Mouse (Mus musculus): ENCODE data around the gene Hyls1. TPM values are rescaled to one million over a fixed set of nuclear protein-coding genes. Genes with fewer than 3 reads are reported as not detected.

Hyls1 gene
- polyA plus RNA-seq, 1 experiment: 0.89 TPM

DNA sequence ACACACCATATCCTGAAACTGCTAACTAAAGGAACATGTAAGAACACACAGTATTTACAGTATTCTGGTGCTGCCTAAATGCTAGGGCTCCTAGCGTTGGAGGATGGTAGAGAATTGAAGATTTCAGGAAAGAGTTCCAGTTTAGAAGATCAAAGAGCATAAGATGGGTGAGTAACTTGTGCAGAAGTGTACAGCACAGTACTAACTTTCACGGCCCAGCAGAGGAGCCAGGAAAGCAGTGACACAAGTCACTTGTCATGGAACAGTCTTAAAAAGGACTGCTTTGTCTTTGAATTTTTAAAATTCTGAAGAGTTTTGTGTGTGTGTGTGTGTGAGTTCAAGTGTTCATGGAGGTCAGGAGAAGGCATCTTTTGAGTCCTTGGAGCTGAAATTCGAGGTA, 2.2 kb downstream of the Hyls1 start:
- no peak overlapping the region for H3K4me3 ChIP-seq (replicated peaks; ENCODE audit: extremely low read depth, low read depth, low read length)
- WGBS: 83% methylated on average over 3 of the region's 3 CpGs
- H3K4me1 ChIP-seq (ENCODE audit: control insufficient read depth, insufficient read depth, low read length): no peaks in the 10 kb centered on the region
- TF ChIP-seq CTCF (IDR thresholded peaks at IDR 0.05; ENCODE audit: insufficient read depth, low read length): no peak
- no peak for TF ChIP-seq POLR2A (IDR thresholded peaks at IDR 0.05; ENCODE audit: borderline replicate concordance, extremely low read depth, low read depth, low read length)
- no peak for DNase-seq

DNA sequence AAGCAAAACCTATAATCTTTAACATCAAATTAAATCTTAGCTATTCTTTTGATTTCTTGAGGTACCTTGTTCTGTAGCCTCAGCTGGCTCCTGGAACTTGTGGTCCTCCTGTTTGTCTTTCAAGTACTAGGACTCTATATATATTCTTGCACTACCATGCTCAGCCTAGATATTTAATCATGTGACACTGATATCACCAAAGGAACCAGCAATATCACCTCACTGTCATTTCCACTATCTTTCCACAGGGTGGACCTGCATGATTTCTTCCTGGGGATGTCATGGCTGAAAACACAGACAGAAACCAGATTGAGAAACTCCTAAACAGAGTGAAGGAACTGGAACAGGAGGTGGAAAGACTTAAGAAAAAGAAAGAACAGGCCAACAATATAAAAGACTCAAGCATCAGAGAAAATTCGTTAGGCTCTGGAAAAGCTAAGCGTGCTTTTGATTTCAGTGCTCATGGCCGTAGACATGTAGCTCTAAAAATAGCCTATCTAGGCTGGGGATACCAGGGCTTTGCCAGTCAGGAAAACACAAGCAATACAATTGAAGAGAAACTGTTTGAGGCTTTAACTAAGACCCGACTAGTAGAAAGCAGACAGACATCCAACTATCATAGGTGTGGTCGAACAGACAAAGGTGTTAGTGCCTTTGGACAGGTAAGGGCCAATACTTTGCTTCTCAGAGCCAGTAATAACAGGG, 5.5 kb downstream of the Hyls1 start:
- Histone ChIP-seq H3K4me3 (replicated peaks; ENCODE audit: extremely low read depth, low read depth, low read length) (no peak overlapping the region), H3K4me1 (ENCODE audit: control insufficient read depth, insufficient read depth, low read length) (no peaks in the 10 kb centered on the region)
- no peak for DNase-seq
- TF ChIP-seq CTCF (IDR thresholded peaks at IDR 0.05; ENCODE audit: insufficient read depth, low read length) (no peak), POLR2A (IDR thresholded peaks at IDR 0.05; ENCODE audit: borderline replicate concordance, extremely low read depth, low read depth, low read length) (no peak)
- 83% methylated on average over 5 of the region's 5 CpGs for WGBS

DNA sequence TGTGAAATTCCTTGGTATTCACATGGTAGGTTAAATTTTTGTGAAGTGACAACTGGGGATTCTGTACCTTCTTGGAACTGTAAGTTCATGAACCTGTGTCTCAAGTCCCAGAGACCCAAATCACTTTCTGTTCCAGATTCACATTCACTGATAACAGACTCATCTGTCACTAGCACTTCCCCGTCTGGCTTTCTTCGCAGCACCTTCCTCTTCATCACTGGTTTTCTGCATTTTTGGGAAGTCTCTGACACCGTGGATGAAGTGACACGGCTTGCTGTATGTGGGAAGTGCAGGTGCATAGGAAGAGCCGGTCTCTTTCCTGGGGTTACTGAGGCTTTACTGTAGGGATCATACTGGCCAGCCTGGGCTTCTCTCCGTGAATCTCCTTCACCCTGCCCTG, 8.6 kb downstream of the Hyls1 start:
- no peak for DNase-seq
- 76% methylated on average over 6 of the region's 6 CpGs for WGBS
- Histone ChIP-seq H3K4me1 (ENCODE audit: control insufficient read depth, insufficient read depth, low read length) (no peaks in the 10 kb centered on the region), H3K4me3 (replicated peaks; ENCODE audit: extremely low read depth, low read depth, low read length) (no peak overlapping the region)
- TF ChIP-seq POLR2A (IDR thresholded peaks at IDR 0.05; ENCODE audit: borderline replicate concordance, extremely low read depth, low read depth, low read length) (no peak), CTCF (IDR thresholded peaks at IDR 0.05; ENCODE audit: insufficient read depth, low read length) (no peak)

DNA sequence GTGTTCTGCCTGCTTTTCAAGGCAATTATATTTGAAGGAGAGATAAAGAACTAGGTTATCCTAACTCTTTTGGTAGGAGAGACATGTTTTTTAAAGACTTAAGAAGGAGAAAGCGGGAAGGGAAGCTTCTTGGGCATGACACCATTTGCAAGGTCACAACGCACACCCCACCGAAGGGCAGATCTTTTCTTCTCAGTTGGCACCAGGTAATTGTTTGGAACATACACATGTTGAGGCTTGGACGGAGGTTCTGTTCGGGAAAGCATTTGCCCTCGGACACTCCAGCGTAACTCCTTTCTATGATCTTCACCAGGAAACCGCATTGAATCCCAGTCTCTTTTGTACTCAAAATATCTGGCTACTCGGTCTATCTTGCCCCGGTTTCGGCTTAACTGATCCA, 9.1 kb downstream of the Hyls1 start:
- Histone ChIP-seq H3K4me3 (replicated peaks; ENCODE audit: extremely low read depth, low read depth, low read length) (no peak overlapping the region), H3K4me1 (ENCODE audit: control insufficient read depth, insufficient read depth, low read length) (no peaks in the 10 kb centered on the region)
- 95% methylated on average over 11 of the region's 11 CpGs for WGBS
- TF ChIP-seq CTCF (IDR thresholded peaks at IDR 0.05; ENCODE audit: insufficient read depth, low read length) (no peak), POLR2A (IDR thresholded peaks at IDR 0.05; ENCODE audit: borderline replicate concordance, extremely low read depth, low read depth, low read length) (no peak)
- DNase-seq: no peak

DNA sequence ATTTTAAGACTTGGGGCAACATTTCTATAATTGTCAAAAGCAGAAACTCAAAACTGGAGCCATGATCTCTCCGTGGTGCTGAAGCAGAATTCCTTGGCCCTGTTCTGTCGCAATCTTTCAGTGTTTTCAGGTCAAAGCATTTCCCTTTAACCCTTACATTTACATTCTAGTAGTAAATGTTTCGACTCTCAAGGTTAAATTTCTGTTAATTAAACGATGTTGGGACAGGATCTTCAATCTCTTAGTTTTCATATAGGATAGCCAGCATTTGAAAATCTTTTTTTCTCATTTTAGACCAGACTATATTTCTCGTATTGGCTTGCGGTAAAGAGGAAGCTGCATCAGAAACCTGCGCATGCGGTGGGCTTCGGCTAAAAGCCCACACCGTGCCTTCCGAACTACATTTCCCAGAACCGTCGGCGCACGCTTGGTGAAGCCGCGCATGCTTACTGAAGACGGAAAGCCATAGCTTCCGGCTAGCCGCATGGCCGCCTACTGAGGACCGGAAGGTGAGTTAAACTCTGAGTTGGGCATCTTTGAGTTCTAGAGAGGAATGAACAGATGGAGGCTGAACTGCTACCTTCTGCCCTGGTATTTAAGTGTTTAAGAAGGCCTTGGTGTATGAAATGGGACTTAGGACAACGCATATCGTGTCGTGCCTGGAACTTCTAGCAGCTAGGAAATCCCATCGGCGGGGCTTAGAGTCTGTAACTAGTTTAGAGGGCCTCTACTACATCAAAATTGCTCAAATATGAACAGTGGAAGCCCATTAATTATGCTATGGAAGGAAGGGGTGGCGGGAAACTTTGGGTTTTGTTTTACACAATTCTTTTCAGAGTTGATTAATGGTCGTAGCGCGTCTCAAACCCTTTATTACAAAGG, 10.9 kb downstream of the Hyls1 start:
- Histone ChIP-seq H3K4me1 (ENCODE audit: control insufficient read depth, insufficient read depth, low read length) (no peaks in the 10 kb centered on the region), H3K4me3 (replicated peaks; ENCODE audit: extremely low read depth, low read depth, low read length) (peak overlapping the region; percentile 77)
- DNase-seq: peak; percentile 62
- 1% methylated on average over 31 of the region's 31 CpGs for WGBS
- TF ChIP-seq CTCF (IDR thresholded peaks at IDR 0.05; ENCODE audit: insufficient read depth, low read length) (no peak), POLR2A (IDR thresholded peaks at IDR 0.05; ENCODE audit: borderline replicate concordance, extremely low read depth, low read depth, low read length) (peak; percentile 75; the same call in 1 of the 2 replicates)

DNA sequence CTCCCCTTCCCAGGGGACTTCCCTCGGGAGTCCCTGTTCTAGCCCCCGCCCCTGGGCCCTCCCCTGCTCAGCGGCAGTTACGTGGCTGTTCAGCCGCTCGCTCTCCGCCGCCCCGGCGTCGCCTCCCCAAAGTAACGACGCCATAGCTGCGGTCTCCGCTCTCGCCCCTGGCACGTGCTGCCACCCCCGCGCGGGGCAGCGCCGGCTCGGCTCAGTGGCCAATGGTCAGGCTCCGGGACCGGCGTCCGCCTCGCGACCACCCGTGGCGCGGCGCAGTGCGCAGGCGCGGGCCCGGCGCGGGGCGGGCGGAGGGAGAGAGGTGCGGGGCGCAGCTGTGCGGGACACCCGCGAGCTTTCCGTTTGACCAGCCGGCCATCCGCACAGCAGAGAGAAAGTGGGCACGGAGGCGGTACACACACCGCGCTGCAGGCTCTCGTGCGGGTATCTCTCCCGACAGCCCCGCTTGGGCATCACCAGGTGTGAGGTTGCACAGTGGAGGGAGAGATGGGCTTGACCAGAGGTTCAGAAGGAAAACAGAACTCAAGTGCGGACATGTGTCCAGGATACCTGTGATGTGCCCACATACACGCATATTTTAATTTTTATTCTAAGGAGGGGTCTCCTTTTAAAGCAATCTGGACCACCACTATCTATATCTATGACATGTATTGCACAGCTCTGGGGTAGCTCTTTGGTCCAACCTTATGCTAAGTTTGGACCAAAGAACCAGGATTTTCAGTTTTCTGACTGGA, 11.8 kb downstream of the Hyls1 start, which contains the start of the genes Ddx25 and Pus3:
Gene Ddx25 (minus strand): TSS at position 272 of the 752 bp plus-strand sequence.
Gene Pus3 (plus strand): TSS at position 339 of the 752 bp plus-strand sequence.
- under 1% methylated on average over 58 of the region's 59 CpGs for WGBS
- DNase-seq: no peak

DNA sequence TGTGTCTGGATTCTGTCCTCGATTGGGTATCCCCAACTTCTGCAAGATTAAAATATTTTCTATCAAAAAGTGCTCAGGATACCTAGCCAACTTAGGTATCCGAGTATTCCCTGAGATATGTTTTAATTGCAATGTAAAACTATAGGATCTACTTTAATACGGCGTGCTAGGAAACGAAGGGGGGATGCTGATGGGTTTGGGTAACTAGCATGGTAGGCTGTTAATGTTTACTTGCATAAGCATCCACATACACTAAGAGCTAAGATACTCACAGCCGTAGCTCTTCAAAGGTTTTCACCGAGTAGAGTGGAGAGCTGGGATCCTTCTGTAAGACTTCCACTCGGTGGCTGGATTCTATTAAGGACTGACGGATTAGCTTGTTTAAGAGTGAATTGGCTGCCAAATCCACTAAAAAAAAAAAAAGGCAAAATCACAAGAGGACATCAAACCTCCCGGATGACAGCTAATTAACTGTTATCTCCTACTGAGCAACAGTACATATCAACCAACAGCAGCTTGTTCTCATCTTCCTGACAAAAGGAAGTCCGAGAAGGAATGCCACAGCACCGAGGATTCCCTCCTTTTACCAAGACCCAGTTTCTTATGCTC, 13.6 kb downstream of the Hyls1 start:
- 57% methylated on average over 12 of the region's 12 CpGs for WGBS
- H3K4me3 ChIP-seq (replicated peaks; ENCODE audit: extremely low read depth, low read depth, low read length): no peak overlapping the region
- TF ChIP-seq POLR2A (IDR thresholded peaks at IDR 0.05; ENCODE audit: borderline replicate concordance, extremely low read depth, low read depth, low read length) (no peak), CTCF (IDR thresholded peaks at IDR 0.05; ENCODE audit: insufficient read depth, low read length) (no peak)
- DNase-seq: no peak
- H3K4me1 ChIP-seq (ENCODE audit: control insufficient read depth, insufficient read depth, low read length): no peaks in the 10 kb centered on the region

More for the DNA sequence above, 11.8 kb downstream of the Hyls1 start, which contains the start of the genes Ddx25 and Pus3:
- TF ChIP-seq CTCF (IDR thresholded peaks at IDR 0.05; ENCODE audit: insufficient read depth, low read length): no peak
- TF ChIP-seq POLR2A (IDR thresholded peaks at IDR 0.05; ENCODE audit: borderline replicate concordance, extremely low read depth, low read depth, low read length): no peak
- H3K4me3 ChIP-seq (replicated peaks; ENCODE audit: extremely low read depth, low read depth, low read length): peak within 1 kb of the TSS; percentile 77
- no peaks in the 10 kb centered on the region for H3K4me1 ChIP-seq (ENCODE audit: control insufficient read depth, insufficient read depth, low read length)

DNA sequence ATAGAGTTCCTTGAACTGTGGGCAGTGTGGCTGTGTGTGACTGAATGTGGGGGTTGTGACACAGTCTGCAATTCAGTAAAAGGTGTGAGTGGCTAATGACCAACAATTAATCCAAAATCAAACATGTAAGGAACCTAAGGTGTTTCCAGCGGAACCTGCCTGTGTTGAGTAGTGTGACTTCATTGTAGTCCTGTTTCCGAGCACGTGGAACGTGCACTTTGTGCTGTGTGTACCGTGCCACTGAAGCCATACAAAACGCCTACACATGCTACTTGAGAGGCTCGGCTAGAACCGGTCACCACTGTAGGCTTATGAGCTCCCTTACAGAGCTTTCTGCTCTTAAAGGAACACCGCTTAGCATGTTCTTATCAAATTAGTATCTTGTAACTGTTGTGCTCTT, 21.7 kb downstream of the Hyls1 start:
- 73% methylated on average over 9 of the region's 9 CpGs for WGBS

More for the DNA sequence above, 21.7 kb downstream of the Hyls1 start:
- no peak for DNase-seq
- TF ChIP-seq CTCF (IDR thresholded peaks at IDR 0.05; ENCODE audit: insufficient read depth, low read length) (no peak), POLR2A (IDR thresholded peaks at IDR 0.05; ENCODE audit: borderline replicate concordance, extremely low read depth, low read depth, low read length) (no peak)
- Histone ChIP-seq H3K4me1 (ENCODE audit: control insufficient read depth, insufficient read depth, low read length) (no peaks in the 10 kb centered on the region), H3K4me3 (replicated peaks; ENCODE audit: extremely low read depth, low read depth, low read length) (no peak overlapping the region)
